Mouse (Mus musculus) inflammation-experienced regulatory T-cells (primary cell): Measurements from ENCODE around the gene Tdg. TPM values are rescaled to one million over a fixed set of nuclear protein-coding genes. Genes with fewer than 3 reads are reported as not detected.

ENCODE experiments used
- polyA plus RNA-seq, 2 experiments: library from polyadenylated mRNA; unstranded; fragments of 100-300 nt; shearing (Covaris generic); gene quantifications; one replicate each; pipeline ENCODE4 v1.2.1; 2017

The Tdg gene
- polyA plus RNA-seq = 10 to 100 TPM; 39.3 to 39.5 TPM

DNA sequence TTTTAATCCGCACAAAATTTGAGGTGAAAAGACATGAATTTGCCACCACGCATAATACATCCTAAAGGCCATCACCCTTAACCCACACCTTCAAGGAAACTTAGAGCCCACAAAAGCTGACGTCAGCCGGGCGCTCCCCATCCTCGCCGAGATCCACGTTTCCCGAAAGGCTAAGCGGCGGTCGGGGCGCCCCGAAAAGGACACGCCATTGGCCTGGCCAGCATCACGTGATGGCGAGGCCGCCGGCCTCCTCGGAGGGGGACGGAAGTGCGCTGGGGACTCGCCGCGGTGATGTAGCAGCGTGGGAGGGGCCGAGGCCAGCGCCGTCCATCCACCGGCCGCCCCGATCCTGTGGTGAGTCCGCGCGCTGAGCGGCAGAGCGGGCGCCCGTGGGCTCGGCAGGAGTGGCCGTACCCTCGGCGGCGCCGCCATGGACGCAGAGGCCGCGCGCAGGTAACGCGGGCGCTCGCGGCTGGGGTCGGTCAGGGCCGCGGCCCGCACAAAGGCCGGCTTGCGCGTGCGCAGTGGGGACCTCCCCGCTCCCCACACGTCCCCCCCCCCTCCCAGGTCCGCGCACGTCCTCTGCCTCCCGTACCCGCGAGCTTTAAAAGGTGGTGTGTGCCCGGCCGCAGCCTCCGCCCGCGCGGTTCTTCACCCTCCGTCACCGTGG lies at the start of gene Tdg:
Gene Tdg (plus strand): TSS at position 243 of the 670 bp plus-strand sequence.

GRCm38 (mm10) chr10:82622671-82623552 lies 6.7 kb upstream of the Tdg start, which contains the start of gene 1190007I07Rik:
TSS of gene 1190007I07Rik (minus strand) at chr10:82623228.

GRCm38 (mm10) chr10:82690494-82690893 lies 60.9 kb downstream of the Tdg start, which contains the start of gene Glt8d2:
TSS of gene Glt8d2 (minus strand) at chr10:82690650.

GRCm38 (mm10) chr10:82695956-82696355 lies 66.3 kb downstream of the Tdg start, which contains the start of gene Hcfc2:
TSS of gene Hcfc2 (plus strand) at chr10:82696160.

Other genes with a start within 250 kb of the Tdg start
- gene Gm1553, start 137.2 kb upstream of the Tdg start, polyA plus RNA-seq = not detected
- 10 to 100 TPM; 33.9 to 39.1 TPM for gene 1190007I07Rik, start 6.6 kb upstream of the Tdg start, polyA plus RNA-seq
- gene Glt8d2, start 60.8 kb downstream of the Tdg start, polyA plus RNA-seq = under 1 TPM; 0.59 to 0.66 TPM
- gene Hcfc2, start 66.3 kb downstream of the Tdg start, polyA plus RNA-seq = 10 to 100 TPM; 30.6 to 31.3 TPM
- gene Nfyb, start 134.3 kb downstream of the Tdg start, polyA plus RNA-seq = 10 to 100 TPM; 66.3 to 70.2 TPM
- 10 to 100 TPM; 54.0 to 76.4 TPM for gene Txnrd1, start 204.1 kb downstream of the Tdg start, polyA plus RNA-seq
- not detected for gene Eid3, start 236.8 kb downstream of the Tdg start, polyA plus RNA-seq